Mouse (Mus musculus) forebrain, embryonic 13.5 days (tissue): Measurements from ENCODE around the gene Utrn. TPM values are rescaled to one million over a fixed set of nuclear protein-coding genes. Genes with fewer than 3 reads are reported as not detected.

ENCODE experiments used
- ATAC-seq: fragments of 200-750 bp; cut with Nextera tagmentation; 2 replicates; pipeline ENCODE4 v1.8.0; 2017
- H3K27ac ChIP-seq: fragments of 300-500 bp; sonication (generic); 2 replicates; pipeline ENCODE4 v1.5.1; 2015; ENCODE audit warnings: inconsistent platforms, mild to moderate bottlenecking, moderate library complexity
- H3K27me3 ChIP-seq: fragments of 300-500 bp; sonication (generic); 2 replicates; pipeline ENCODE4 v1.6.1; 2015; ENCODE audit warnings: mild to moderate bottlenecking, inconsistent platforms
- H3K36me3 ChIP-seq: fragments of 300-500 bp; sonication (generic); 2 replicates; pipeline ENCODE4 v1.6.1; 2015; ENCODE audit warnings: mild to moderate bottlenecking, inconsistent platforms; ENCODE audit not compliant: poor library complexity, severe bottlenecking
- H3K4me1 ChIP-seq: fragments of 300-500 bp; sonication (generic); 2 replicates; pipeline ENCODE4 v1.6.1; 2015; ENCODE audit warnings: inconsistent platforms
- H3K4me2 ChIP-seq: fragments of 300-500 bp; sonication (generic); 2 replicates; pipeline ENCODE4 v1.6.1; 2015; ENCODE audit warnings: inconsistent platforms, mild to moderate bottlenecking, moderate library complexity
- H3K4me3 ChIP-seq: fragments of 300-500 bp; sonication (generic); 2 replicates; pipeline ENCODE4 v1.5.1; 2015; ENCODE audit warnings: mild to moderate bottlenecking, inconsistent platforms
- H3K9ac ChIP-seq: fragments of 300-500 bp; sonication (generic); 2 replicates; pipeline ENCODE4 v1.6.1; 2015; ENCODE audit warnings: mild to moderate bottlenecking, inconsistent platforms
- H3K9me3 ChIP-seq: fragments of 300-500 bp; sonication (generic); replicated peaks from 2 replicates; pipeline ENCODE4 v1.6.1; 2016; ENCODE audit warnings: inconsistent platforms
- WGBS: fragments of 180-500 bp; shearing (Covaris S2); methylation state at CpG from one replicate; pipeline ENCODE4 v1.1.7; 2015; 5-methylcytosine and 5-hydroxymethylcytosine counted together
- polyA plus RNA-seq: library from polyadenylated mRNA; unstranded; fragments of >200 nt; fragmentation: Nextera tagmentation; extraction: Ambion mirVana; gene quantifications from 2 replicates; pipeline ENCODE4 v1.2.1, GENCODE M21; 2015

The Utrn gene
- polyA plus RNA-seq, 1 experiment from 2014 or later: 18.7 TPM

DNA sequence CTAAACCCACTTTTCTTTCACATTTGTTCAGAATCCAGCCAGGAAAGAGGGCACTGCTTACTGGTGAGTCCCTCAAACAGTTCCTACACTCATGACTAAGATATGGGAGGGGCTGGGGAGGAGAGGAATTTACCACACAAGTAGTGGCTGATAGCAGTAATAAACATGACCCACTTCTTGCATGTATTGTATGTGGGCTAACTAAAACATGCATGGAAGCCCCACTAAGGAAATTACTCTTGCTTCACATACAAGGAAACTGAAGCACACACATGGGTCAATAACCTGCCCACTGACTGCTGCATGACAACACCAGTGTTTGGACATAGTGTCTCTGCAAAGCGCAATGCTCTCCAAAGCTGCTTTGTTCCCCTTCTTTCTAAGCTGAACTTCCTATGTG, 333.9 kb downstream of the Utrn start:
- no peak overlapping the region for H3K9ac ChIP-seq
- H3K36me3 ChIP-seq: no peaks in the 10 kb centered on the region
- ATAC-seq: no peak
- H3K27me3 ChIP-seq: no peaks in the 10 kb centered on the region
- H3K27ac ChIP-seq: no peak overlapping the region
- no peak overlapping the region for H3K4me2 ChIP-seq
- H3K4me3 ChIP-seq: no peak overlapping the region
- 93% methylated on average over 1 of the region's 1 CpGs for WGBS
- no peaks in the 10 kb centered on the region for H3K4me1 ChIP-seq
- H3K9me3 ChIP-seq: no peaks in the 10 kb centered on the region

DNA sequence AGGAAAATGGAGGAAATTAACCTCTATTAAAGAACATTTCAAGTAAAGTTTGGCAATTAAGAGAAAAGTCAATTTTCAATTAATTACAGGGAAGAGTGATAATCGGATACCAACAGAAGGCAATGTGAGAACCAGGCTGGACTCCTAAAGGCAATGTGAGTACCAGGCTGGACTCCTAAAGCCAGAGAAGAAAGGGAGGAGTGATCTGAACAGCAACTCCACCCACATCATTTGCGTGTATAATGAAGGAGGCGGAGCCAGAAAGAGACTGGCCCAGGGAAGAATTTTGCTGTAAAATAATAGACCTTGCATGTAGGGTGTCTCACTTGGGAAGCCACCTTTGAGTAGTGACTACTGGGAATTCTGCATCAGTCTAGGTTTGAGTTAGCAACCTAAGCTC, 334.4 kb downstream of the Utrn start:
- H3K36me3 ChIP-seq: no peaks in the 10 kb centered on the region
- no peak overlapping the region for H3K27ac ChIP-seq
- no peaks in the 10 kb centered on the region for H3K9me3 ChIP-seq
- H3K4me1 ChIP-seq: no peaks in the 10 kb centered on the region
- 66% methylated on average over 3 of the region's 3 CpGs for WGBS
- no peak overlapping the region for H3K9ac ChIP-seq
- H3K4me3 ChIP-seq: no peak overlapping the region
- H3K4me2 ChIP-seq: no peak overlapping the region
- ATAC-seq: no peak
- no peaks in the 10 kb centered on the region for H3K27me3 ChIP-seq

DNA sequence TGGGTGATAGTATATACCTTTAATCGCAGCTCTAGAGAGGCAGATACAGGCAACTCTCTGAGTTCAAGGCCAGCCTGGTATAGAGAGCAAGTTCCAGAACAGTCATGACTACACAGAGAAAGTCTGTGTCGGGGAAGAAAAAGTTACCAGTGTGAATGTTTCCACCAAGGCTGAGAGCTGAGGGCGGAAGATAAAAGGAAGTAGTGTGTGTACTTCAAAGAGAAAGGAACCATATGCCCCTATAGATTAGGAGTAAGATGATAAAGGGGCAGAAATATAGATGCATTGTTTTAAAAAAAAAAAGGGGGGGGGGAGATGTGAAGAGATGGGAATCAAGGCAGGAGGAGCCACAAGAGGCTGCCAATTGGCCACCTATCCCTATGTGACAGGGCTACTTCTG, 334.9 kb downstream of the Utrn start:
- no peak for ATAC-seq
- no peaks in the 10 kb centered on the region for H3K4me1 ChIP-seq
- no peaks in the 10 kb centered on the region for H3K9me3 ChIP-seq
- H3K27me3 ChIP-seq: no peaks in the 10 kb centered on the region
- no peak overlapping the region for H3K4me2 ChIP-seq
- H3K4me3 ChIP-seq: no peak overlapping the region
- 96% methylated on average over 3 of the region's 3 CpGs for WGBS
- no peaks in the 10 kb centered on the region for H3K36me3 ChIP-seq
- no peak overlapping the region for H3K9ac ChIP-seq
- H3K27ac ChIP-seq: no peak overlapping the region

- Histone ChIP-seq H3K9ac (no peak overlapping the region), H3K27ac (no peak overlapping the region), H3K9me3 (no peaks in the 10 kb centered on the region), H3K36me3 (no peaks in the 10 kb centered on the region), H3K27me3 (no peaks in the 10 kb centered on the region), H3K4me1 (no peaks in the 10 kb centered on the region), H3K4me3 (no peak overlapping the region), H3K4me2 (no peak overlapping the region)
- WGBS: 68% methylated on average over 1 of the region's 1 CpGs
- no peak for ATAC-seq
These were observed 347.1 kb downstream of the Utrn start for GRCm38 (mm10) chr10:12522078-12522477.

DNA sequence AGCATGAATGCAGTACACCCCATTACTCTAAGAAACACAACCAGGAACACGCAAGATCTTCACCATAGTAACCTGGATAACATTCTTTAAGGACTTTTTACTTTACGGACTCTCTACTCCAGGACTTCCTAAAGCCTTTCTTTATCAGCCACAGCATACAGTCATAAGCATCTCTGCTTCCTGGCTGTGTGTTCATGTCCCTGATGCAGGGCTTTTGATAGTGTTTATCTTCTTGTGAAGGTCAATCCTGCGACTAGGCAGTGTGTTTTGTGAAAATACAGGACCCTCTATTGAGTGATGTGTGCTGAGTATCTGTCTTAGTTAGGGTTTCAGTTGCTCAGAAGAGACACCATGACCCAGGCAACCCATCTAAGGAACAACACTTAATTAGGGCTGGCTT, 351.0 kb downstream of the Utrn start:
- Histone ChIP-seq H3K4me2 (no peak overlapping the region), H3K4me3 (no peak overlapping the region), H3K27me3 (no peaks in the 10 kb centered on the region), H3K4me1 (no peaks in the 10 kb centered on the region), H3K9me3 (no peaks in the 10 kb centered on the region), H3K27ac (no peak overlapping the region), H3K9ac (no peak overlapping the region), H3K36me3 (no peaks in the 10 kb centered on the region)
- 89% methylated on average over 3 of the region's 3 CpGs for WGBS
- no peak for ATAC-seq

DNA sequence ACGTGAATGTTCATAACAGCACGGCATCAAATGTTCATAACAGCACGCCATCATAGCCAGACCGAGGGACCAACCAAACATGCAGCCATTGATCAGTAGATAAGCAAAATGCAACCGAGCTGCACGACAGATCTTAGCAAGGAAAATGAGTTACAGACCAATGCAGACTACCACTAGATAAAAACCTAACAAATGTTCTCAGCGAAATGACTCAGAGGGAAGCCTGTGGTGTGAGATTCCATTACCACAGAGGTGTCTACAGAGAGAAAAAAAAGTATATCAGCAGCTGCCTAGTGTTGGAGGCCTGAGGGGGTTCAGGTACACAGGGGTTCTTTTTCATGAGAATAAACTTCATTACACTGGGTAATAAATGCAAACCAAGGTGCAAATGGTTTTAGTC, 363.6 kb downstream of the Utrn start:
- no peaks in the 10 kb centered on the region for H3K27me3 ChIP-seq
- 94% methylated on average over 7 of the region's 7 CpGs for WGBS

GRCm38 (mm10) chr10:12500489-12500888, 368.7 kb downstream of the Utrn start:
- no peaks in the 10 kb centered on the region for H3K27me3 ChIP-seq
- WGBS: 90% methylated on average over 5 of the region's 5 CpGs
- H3K9me3 ChIP-seq: no peaks in the 10 kb centered on the region
- H3K36me3 ChIP-seq: no peaks in the 10 kb centered on the region
- no peaks in the 10 kb centered on the region for H3K4me1 ChIP-seq
- no peak overlapping the region for H3K9ac ChIP-seq
- no peak for ATAC-seq
- no peak overlapping the region for H3K4me2 ChIP-seq
- H3K27ac ChIP-seq: no peak overlapping the region
- no peak overlapping the region for H3K4me3 ChIP-seq

More for the DNA sequence above, 363.6 kb downstream of the Utrn start:
- Histone ChIP-seq H3K9me3 (no peaks in the 10 kb centered on the region), H3K4me2 (no peak overlapping the region), H3K9ac (no peak overlapping the region), H3K4me1 (no peaks in the 10 kb centered on the region), H3K4me3 (no peak overlapping the region), H3K36me3 (no peaks in the 10 kb centered on the region), H3K27ac (no peak overlapping the region)
- ATAC-seq: no peak

DNA sequence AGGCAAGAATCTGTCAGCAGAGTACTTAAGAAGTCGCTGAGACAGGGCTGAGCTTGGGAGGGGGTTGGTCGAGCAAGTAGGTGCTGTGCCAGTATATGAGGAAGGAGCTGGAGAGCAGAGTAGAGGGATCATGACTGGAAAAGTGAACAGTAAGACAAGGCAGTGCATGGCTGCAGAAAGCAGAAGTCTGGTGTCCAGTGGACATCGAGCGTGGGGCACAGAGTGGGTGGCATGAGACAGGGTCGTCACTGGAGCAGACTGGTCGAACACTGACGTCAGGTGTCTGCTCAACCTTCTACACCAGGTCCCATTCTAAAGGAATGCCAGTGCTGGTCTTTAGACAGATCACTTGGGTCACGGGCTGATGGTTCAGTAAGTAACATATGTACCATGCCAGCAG, 371.6 kb downstream of the Utrn start:
- H3K9ac ChIP-seq: no peak overlapping the region
- no peaks in the 10 kb centered on the region for H3K4me1 ChIP-seq
- no peak overlapping the region for H3K4me2 ChIP-seq
- H3K27ac ChIP-seq: no peak overlapping the region
- H3K36me3 ChIP-seq: no peaks in the 10 kb centered on the region
- no peaks in the 10 kb centered on the region for H3K27me3 ChIP-seq
- no peaks in the 10 kb centered on the region for H3K9me3 ChIP-seq
- WGBS: 91% methylated on average over 8 of the region's 8 CpGs
- no peak overlapping the region for H3K4me3 ChIP-seq
- 0 out of 2 replicates have a peak, but pooled peaks have one; percentile 16 for ATAC-seq

- no peaks in the 10 kb centered on the region for H3K36me3 ChIP-seq
- no peak overlapping the region for H3K27ac ChIP-seq
- no peak overlapping the region for H3K9ac ChIP-seq
- 30% methylated on average over 4 of the region's 4 CpGs for WGBS
- H3K4me2 ChIP-seq: no peak overlapping the region
- no peak overlapping the region for H3K4me3 ChIP-seq
- H3K4me1 ChIP-seq: peaks cover 10% of the 10 kb centered on the region
- H3K27me3 ChIP-seq: no peaks in the 10 kb centered on the region
- ATAC-seq: peak; percentile 44
- H3K9me3 ChIP-seq: no peaks in the 10 kb centered on the region
These were observed 379.5 kb downstream of the Utrn start for GRCm38 (mm10) chr10:12489551-12490177.

- WGBS: 82% methylated on average over 3 of the region's 3 CpGs
- no peak overlapping the region for H3K4me2 ChIP-seq
- H3K27ac ChIP-seq: no peak overlapping the region
- no peak overlapping the region for H3K4me3 ChIP-seq
- peaks cover 10% of the 10 kb centered on the region for H3K4me1 ChIP-seq
- no peak overlapping the region for H3K9ac ChIP-seq
- H3K36me3 ChIP-seq: no peaks in the 10 kb centered on the region
- H3K27me3 ChIP-seq: no peaks in the 10 kb centered on the region
- no peak for ATAC-seq
- H3K9me3 ChIP-seq: no peaks in the 10 kb centered on the region
These were observed 380.6 kb downstream of the Utrn start for GRCm38 (mm10) chr10:12488518-12488917.

GRCm38 (mm10) chr10:12488117-12488516, 381.0 kb downstream of the Utrn start:
- Histone ChIP-seq H3K4me2 (no peak overlapping the region), H3K27me3 (no peaks in the 10 kb centered on the region), H3K4me1 (peaks cover 10% of the 10 kb centered on the region), H3K9me3 (no peaks in the 10 kb centered on the region), H3K9ac (no peak overlapping the region), H3K36me3 (no peaks in the 10 kb centered on the region), H3K27ac (no peak overlapping the region), H3K4me3 (no peak overlapping the region)
- ATAC-seq: no peak
- 94% methylated on average over 5 of the region's 5 CpGs for WGBS

- Histone ChIP-seq H3K4me3 (no peak overlapping the region), H3K4me1 (no peaks in the 10 kb centered on the region), H3K27me3 (no peaks in the 10 kb centered on the region), H3K9me3 (no peaks in the 10 kb centered on the region), H3K36me3 (no peaks in the 10 kb centered on the region), H3K27ac (no peak overlapping the region), H3K9ac (no peak overlapping the region), H3K4me2 (no peak overlapping the region)
- ATAC-seq: no peak
- 47% methylated on average over 1 of the region's 1 CpGs for WGBS
These were observed 385.7 kb downstream of the Utrn start for GRCm38 (mm10) chr10:12483494-12483893.

DNA sequence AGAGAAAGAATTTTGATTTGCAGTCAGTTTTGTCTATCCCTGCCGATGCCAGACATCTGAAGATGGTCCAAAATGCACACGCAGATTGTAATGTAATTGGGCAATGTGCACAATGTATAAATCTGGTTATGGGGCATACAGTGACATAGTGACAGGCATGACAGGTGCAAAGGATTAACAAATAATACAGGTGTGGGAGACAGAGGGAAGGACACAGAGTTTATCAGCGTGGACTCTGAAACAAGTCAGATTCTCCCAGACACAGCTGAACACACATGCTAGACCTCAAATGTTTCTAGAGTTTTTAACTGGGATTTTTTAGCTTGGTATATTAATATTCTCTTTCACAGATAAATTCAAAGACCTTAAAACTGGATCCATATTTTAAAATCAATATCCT, 386.2 kb downstream of the Utrn start:
- WGBS: 93% methylated on average over 3 of the region's 3 CpGs
- H3K9me3 ChIP-seq: no peaks in the 10 kb centered on the region
- H3K36me3 ChIP-seq: no peaks in the 10 kb centered on the region
- H3K4me2 ChIP-seq: no peak overlapping the region
- no peak overlapping the region for H3K27ac ChIP-seq
- no peaks in the 10 kb centered on the region for H3K27me3 ChIP-seq
- no peak for ATAC-seq
- no peak overlapping the region for H3K9ac ChIP-seq
- no peak overlapping the region for H3K4me3 ChIP-seq
- H3K4me1 ChIP-seq: no peaks in the 10 kb centered on the region
